Mouse (Mus musculus): Measurements from ENCODE around the gene Srarp.

Gene Srarp

DNA sequence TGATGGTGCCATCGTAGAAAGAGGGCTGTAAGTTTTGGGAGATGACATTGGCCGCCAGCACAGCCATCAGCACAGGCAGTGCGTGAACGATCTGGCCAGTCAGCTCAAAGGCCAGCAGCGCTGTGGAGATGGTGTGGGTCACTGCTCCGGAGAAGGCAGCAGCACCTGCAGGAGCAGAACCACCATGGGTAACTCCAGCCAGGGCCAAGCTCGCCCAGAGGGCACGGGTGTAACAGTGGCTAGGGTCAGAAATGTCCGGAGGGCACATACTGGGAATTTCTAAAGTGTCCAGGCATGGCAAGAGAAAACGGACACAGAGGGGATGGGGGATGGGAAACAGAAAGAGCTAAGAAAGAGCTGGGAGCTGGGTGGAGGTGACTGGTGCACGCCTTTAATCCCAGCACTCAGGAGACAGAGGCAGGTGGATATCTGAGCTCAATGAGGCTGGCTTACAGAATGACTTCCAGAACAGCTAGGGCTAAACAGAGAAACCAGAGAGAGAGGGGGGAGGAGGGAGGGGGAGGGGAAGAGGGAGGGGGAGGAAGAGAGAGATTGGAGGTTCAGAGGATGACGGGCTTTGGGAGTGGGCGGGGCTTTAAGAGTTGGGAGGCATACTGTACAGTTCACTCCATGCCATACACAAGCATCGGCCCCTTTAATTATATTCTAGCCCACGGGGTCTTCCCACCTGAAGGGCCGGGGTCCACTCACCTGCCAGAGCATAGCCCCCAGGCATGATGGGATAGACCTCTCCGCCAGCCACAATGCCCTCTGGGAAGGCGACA is 46.3 kb downstream of the Srarp start:
- no peak for DNase-seq (ENCODE audit: low spot score)

DNA sequence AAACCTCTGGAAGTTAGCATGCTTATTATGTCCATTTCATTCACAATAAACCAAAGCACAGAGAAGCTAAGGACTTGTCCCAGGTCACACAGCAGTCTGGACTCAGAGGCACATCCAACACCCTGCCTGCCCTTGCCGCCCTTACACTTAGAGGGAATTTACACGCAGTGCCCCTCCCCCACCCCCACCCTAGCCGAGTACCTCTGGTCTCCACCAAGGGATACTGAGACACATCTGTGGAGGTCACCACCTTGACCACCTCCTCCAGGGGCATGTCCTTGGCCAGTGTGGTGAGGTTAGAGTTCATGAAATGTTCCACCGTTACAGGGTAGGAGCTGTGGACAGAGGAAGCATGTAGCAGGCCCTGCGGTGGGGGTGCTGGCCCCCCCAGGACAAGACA is 48.0 kb downstream of the Srarp start:
- no peak for DNase-seq (ENCODE audit: low spot score)

DNA sequence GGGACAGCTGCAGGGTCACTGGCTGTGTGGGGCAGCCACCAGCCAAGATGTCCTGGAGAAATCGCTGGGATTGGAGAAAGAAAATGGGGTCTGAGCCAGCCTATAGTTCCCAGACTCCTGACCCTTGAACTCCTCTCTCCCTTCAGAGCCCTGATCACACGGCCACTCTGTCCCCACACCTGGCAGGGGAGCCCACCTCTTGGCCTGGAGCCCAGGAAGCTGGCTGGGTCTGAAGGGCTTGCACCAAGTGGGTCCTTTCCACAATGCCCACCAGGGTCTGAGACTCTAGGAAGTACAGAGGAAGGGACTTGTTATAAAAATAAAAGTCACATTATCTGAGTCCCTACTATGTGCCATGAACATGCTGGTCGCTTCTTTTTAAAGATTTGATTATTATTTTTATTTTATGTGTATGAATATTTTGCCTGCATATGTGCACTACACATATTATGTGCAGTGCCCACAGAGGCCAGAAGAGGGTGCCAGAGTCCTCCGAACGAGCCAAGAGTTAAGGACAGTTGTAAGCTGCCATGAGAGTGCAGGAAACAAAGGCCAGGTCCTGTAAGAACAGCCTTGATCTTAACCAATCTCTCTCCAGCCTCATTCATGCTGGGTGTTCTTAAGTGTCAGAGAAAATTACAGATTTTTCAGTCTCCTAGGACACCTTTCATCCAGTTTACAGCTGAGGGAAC is 48.7 kb downstream of the Srarp start:
- DNase-seq (ENCODE audit: low spot score) = peak; percentile 78

DNA sequence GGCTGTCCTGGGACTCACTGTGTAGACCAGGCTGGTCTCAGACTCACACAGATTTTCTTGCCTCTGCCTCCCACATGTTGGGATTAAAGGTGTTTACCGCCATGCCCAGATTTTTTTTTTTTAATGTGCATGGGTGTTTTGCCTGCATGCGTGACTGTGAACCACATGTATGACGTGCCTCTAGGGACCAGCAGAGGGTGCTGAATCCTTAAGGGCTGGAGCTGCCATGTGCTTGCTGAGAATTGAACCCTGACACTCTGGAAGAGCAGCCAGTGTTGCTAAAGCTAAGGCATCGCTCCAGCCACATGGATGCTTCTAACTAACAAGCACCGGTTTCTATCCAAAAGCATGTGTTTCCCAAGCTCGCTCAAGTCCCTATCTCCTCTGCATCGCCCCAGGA is 49.8 kb downstream of the Srarp start:
- no peak for DNase-seq (ENCODE audit: low spot score)

DNA sequence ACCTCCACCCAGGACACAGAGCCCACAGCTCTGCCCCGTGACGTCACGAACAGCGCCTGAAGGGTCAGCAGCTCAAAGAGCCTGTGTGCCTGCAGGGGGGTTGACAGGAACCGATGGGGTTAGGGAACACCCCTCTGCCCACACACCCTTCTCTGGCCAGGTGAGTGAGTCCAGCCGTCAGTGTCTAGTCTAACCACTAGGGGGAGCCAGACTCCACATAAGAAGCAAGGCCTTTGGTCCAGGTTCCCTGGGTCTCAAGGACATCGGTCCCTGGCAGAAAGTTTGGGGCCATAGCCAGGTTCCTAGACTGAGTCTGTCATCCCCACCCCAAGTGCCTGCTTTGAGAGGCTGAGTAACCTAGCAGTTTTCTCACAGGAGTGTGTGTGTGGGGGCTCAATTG is 50.6 kb downstream of the Srarp start:
- peak; percentile 80 for DNase-seq (ENCODE audit: low spot score)
